Mouse (Mus musculus) heart, adult 2 months (tissue): Measurements from ENCODE around the gene 4930519G04Rik.

ENCODE experiments used
- CTCF ChIP-seq: fragments of 200-600 bp; IDR thresholded peaks from 2 replicates; pipeline ENCODE4 v1.8.1; 2022; ENCODE audit warnings: antibody characterized with exemption, mild to moderate bottlenecking, moderate library complexity
- EP300 ChIP-seq: fragments of 200-500 bp; IDR thresholded peaks from 2 replicates; pipeline ENCODE4 v1.6.1; 2011; ENCODE audit warnings: low read depth, low read length, control low read depth; ENCODE audit not compliant: insufficient read depth
- POLR2A ChIP-seq: fragments of 200-500 bp; IDR thresholded peaks from 2 replicates; pipeline ENCODE4 v1.6.1; 2011; ENCODE audit warnings: mild to moderate bottlenecking, low read depth, low read length, control low read depth; ENCODE audit not compliant: insufficient read depth

GRCm38 (mm10) chr5:114864813-114865212 lies 11.3 kb downstream of the 4930519G04Rik start:
- TF ChIP-seq CTCF: no peak
- no peak for TF ChIP-seq EP300
- TF ChIP-seq POLR2A: no peak
